Mouse (Mus musculus): ENCODE measurements around the gene Zdhhc5.

Gene Zdhhc5

DNA sequence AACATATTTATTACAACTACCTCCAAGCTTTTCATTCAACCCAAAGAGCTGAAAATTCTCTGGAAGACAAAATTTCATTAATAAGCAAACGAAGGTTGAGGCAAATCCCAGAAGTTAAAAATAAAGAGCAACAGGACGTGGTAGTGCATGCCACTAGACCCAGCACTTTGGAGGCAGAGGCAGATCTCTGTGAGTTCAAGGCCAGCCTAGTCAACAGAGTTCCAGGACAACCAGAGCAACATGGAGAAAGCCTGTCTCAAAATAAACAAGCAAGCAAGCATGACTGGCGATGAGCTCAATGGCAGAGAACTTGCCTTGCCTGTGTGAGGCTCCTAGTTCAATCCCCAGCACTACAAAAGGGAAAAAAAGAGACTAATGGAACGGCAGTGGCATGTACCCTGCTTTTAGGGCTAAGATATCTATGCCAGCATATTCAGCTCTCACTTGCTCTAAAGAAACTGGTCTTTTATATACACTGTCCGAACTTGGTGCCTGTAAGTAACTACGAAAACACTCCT lies 67.9 kb downstream of the Zdhhc5 start:
- no peak for DNase-seq (ENCODE audit: low spot score in 2 of 2)

- DNase-seq (ENCODE audit: low spot score in 2 of 2) = no peak
These were observed 68.8 kb downstream of the Zdhhc5 start for GRCm38 (mm10) chr2:84646138-84646537.

GRCm38 (mm10) chr2:84640833-84641232 lies 74.1 kb downstream of the Zdhhc5 start:
- DNase-seq (ENCODE audit: low spot score in 2 of 2) = no peak

- DNase-seq (ENCODE audit: low spot score in 2 of 2) = no peak
These were observed 76.4 kb downstream of the Zdhhc5 start for GRCm38 (mm10) chr2:84638428-84639220.

Data from natural killer cell, adult 2 months (primary cell).